Mouse (Mus musculus) layer of hippocampus, adult 9-11 months (tissue): ENCODE results near the gene Pgs1.
A peak's percentile ranks its signal among the peaks of the same experiment; 100 is the strongest.

Source experiments
- DNase-seq: peaks from one replicate; pipeline ENCODE4 v3.0.0; 2022

Gene Pgs1

GRCm38 (mm10) chr11:117963091-117963793, 22.9 kb upstream of the Pgs1 start:
- peak; percentile 96 for DNase-seq

- DNase-seq, result no peak
These were observed 22.2 kb upstream of the Pgs1 start for GRCm38 (mm10) chr11:117963872-117964271.

- no peak for DNase-seq
These were observed 21.8 kb upstream of the Pgs1 start for GRCm38 (mm10) chr11:117964294-117964693.

- DNase-seq, result no peak
These were observed 21.0 kb upstream of the Pgs1 start for GRCm38 (mm10) chr11:117965052-117965451.

GRCm38 (mm10) chr11:117965561-117965981, 20.5 kb upstream of the Pgs1 start:
- no peak for DNase-seq

DNA sequence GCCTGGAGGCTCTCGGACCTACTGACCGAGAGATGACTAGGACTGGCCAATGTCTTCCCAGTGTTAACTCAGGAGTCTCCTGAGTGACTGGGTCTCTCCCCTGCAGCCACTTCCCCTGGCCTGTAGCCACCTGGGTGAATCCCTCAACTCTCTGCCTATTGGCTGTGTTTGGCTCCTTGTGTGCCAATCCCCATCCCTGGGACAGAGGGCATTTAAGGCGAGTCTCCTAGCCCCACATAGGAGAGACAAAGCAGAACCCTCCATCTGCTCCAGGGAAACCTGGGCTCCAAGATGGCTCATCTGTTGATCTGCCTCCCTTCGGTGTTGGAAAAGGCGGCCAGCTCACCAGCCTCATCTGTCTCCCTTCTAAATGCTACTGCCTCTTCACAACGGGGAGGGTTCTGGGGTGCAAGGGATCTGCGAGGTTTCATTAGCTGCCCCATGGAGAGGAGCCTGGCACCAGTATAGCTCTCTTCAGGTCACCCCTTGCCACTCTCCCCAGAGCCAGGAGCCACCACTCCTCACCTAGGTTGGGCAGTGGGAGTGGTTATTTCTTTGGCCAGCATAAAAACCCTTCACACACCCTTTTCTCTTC, 19.5 kb upstream of the Pgs1 start:
- DNase-seq, result no peak

DNA sequence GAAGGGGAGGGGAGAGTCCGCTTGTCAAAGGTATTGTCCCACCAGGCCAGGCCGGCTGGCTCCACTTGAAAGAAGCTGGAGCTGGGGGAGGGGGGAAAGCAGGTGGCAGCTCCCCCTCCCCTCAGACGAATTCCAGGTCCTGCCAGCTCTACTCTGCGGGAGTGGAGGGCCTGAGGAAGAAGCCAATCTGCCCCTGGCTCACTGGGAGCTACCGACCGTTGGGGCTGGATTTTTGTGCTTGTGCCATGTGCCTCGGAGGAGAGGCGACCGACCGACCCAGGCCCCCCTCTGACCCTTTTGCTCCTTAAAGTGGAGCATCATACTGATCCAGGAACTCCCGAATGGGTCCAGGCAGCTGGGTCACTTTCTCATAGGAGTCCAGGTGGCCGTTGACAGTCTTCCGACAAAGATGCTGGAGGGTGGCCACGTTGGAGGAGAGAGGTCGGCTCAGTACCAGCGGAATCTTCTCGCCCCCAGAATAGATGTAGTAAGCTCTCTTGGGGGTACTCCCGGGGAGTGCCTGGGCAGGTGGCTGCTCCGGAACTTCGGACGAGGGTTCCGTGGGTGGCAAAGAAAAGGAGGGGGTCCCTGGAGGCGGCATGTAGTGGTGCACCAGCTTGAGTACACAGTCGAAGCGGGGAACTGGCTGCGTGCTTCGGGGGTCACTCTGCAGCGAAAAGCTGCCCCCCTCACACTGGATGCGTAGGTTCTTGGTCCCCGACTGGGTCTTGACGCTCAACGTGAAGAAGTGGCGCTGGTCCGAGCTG, 18.7 kb upstream of the Pgs1 start:
- peak; percentile 21 for DNase-seq

DNA sequence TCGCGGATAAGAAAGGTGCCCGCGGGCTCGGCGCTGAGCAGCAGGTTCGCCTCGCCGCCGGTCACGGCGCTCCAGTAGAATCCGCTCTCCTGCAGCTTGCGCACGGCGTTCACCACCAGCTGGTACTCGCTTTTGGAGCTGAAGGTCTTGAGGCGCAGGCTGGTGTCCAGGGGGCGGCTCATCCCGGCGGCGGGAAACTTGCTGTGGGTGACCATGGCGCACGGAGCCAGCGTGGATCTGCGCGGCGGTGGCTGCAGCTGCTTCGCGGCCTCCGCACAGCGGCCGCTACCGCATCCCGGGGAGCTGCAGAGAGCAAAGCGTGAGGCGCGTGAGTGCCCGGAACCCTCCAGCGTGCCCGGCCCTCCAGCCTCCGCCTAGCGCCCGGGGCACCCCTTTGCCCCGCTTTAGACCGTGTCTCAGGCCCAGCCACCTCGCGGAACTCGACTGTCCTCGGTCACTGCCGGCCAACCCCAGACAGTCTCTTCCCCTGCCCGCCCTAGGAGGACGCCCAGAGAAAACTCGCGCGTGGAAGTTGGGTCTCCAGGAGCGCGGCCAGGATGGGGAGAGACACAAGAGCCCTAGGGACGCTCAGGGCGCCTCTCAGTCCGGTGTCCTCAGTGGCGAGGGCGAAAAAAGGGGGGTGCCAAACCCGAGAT, 17.9 kb upstream of the Pgs1 start:
- no peak for DNase-seq

GRCm38 (mm10) chr11:117968716-117969099, 17.4 kb upstream of the Pgs1 start:
- no peak for DNase-seq

GRCm38 (mm10) chr11:117969100-117969944, 16.8 kb upstream of the Pgs1 start:
- DNase-seq, result peak; percentile 96

DNA sequence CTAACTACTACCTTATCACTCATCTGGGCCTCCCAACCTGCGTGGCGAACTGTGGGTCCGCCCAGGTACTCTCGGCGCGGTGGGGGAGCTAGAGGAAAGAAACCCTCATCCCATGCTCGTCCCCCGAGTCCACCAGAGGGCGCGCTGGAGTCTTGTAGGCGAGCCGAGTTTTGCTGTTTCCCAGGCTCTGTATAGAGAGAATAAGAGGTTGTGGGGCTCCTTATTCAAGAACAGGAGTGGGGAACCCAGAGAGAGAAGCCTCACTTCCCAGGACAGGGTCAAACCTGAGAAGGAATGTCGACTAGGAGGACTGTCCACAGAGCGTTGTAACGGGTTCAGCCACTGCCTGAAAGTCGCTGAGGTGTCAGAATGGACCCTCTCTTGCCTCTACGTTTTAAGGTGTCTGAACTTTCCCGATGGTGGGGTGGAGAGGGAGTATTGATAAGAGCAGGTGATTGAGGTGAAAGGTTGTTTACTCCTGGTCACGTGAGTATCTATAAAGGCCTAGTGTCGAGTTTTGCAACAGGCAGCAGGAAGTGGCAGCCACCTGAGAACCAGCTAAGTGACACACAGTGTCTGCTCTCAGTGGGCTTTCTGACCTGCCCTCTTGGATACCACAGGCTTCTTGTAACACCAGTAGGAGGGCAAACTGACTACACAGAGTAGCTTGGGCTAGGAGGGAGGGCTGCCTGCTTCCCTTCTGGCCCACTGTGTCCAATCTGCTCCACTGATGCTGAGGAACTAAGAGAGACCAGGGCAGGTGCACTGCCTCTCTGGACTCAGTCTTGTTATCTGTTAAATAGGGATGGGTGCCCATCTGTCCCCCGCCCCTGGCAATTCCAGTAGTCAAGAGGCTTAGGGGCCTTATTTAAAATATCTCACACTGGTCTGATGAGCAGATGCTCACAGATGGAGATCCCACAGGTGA, 15.9 kb upstream of the Pgs1 start, which contains the start of gene Socs3:
TSS of gene Socs3 (minus strand) at position 103 of the 928 bp plus-strand sequence.
- DNase-seq, result peak; percentile 89

- DNase-seq, result no peak
These were observed 15.0 kb upstream of the Pgs1 start for GRCm38 (mm10) chr11:117971100-117971499.

DNA sequence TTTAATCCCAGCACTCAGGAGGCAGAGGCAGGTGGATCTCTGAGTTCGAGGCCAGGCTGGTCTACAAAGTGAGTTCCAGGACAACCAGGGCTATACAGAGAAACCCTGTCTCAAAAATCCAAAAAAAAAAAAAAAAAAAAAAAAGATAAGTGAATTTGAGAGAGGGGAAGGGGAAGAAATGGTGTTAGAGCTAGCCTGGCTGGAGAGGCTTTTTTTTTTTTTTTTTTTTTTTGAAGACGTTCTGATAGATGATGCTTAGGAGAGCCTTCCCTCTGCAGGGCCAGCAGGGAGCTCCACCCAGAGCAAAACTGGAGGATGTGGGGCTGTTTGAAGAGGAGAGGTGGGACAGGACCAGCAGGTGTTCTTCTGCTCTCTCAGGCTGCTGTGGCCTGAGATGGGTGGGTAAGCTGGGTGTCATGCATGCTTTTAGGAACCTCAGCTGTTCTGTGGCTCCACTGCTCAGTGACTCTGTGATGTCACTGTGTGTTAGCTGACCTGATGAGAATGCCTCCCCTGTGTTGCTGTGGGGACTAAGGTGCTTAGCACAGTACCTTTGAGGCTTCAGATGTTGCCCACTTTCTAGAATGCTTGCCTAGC, 14.3 kb upstream of the Pgs1 start:
- DNase-seq, result no peak

DNA sequence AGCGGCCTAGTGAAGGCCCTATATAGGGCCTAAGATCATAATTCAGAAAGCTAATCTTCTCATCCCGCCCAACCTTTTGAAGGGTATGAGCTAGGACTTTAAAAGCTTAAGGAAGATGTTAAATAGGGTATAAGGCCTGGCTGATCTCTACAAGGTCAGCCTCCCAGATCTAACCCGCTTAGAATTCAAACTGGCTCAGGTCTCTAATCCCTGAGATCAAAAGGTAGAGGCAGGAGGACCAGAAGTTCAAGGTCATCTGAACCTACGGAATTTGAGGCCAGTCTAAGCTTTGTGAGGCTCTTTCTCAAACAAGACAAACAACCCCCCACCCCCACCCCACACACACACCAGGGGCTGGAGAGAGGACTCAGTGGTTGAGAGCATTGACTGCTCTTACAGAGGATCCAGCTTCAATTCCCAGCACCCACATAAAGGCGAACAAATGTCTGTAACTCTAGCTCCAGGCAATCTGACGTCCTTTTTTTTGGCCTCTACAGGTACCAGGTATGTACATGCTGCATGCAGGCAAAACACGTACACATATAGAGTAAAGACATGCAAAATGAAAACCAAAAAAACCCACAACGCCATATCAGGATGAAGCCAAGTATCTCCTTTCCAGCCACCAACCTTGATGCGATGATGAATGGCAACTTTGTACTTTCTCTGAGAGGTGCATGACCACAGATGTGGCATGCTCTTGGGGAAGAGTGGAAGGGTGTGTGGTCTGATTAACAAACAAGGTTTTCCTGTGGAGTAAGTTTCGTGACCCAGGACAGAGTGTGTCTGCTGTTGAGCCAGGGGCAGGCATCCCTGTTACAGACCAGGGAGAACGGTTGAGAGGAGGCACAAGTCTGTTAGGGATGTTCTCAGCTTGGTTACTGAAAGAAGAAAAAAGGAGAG, 13.2 kb upstream of the Pgs1 start:
- no peak for DNase-seq

DNA sequence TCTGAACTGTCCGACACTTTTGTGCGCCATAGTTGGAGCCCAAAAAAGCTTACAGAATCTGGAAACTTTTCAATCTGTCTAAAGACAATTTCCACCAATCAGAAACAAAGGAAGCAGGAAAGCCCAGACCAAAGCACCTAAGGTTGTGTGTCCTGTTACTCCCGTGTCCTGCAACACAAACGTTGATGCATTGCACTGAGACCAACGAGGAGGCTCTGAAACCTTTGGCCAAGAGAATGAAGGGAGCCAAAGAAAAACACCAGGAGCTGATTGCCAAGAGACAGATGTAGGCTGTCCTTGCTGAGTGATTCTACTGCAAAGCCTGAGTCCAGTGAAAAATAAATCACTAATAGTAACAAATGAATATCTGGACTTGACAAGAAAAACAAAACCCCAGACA, 12.5 kb upstream of the Pgs1 start:
- DNase-seq, result no peak

DNA sequence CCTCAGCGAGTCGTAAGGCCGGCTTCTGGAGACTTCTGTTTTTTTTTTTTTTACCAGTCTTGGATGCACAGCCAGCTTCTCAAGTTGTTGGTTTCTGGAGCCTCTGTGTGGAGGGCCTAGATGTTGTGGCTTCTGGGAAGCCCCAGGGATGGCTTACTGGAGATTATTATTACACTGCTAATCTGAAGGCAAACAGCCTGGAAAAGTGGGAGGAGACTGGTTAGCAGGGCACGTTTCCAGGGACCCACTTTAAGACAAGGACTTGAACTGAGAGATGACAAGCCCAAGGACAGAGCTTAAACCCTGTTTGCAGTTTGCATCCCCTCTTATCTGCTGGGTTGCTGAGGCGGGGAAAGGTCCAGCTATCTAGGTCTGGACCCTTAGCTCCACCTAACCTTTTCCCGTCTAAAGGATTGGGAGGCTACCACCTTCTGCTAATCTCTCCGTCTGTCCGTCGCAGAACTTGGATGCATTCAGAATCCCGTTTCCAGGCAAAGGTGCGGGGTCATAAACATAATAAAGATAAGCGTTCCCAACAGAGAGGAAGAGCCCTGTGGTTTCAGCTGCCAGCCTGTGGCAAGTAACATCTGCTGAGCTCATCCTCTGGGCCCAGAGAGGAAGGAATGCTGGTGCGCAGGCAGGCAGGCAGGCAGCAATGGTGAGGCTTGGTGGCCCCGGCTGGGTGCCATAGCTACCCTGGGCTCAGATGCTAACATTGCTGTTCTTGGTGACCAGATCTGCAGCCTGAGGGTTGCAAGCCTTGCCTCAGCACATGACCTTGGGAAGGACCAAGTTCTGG, 11.6 kb upstream of the Pgs1 start:
- DNase-seq, result no peak

DNA sequence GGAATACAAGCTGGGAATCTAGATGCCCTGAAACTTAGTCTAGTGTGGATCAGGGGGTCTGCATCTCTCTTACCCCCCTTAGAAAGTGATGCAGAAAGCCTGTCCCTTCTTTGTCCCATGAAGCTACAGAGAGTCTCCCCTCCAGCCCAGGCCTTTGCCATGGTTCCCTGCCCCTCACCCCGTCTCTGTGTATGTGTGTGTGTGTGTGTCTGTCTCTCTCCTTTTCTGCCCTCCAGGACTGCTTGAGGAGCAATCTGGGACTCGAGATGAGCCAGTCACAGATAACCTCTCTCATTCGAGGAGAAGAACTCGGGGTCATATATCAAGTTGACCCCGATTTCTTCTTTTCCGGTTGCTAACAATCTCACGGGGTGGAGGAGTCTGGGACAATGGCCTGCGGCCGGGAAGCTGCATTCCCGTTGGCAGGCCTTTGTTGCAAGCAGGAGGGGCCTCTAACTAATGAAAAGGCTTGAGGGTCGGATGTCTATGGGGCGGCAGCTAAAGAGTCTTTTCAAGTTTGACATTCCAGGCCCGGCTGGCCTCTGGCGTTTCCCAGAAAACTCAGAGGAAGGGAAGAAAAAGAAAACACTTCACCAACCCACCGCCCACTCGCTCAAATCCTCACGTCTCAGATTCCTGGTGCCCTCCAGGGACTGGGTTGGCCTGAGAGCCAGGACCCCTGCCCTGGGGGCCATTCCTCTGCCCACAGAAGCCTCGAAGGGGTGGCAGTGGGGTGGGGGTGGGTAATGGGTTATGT, 10.7 kb upstream of the Pgs1 start:
- no peak for DNase-seq

DNA sequence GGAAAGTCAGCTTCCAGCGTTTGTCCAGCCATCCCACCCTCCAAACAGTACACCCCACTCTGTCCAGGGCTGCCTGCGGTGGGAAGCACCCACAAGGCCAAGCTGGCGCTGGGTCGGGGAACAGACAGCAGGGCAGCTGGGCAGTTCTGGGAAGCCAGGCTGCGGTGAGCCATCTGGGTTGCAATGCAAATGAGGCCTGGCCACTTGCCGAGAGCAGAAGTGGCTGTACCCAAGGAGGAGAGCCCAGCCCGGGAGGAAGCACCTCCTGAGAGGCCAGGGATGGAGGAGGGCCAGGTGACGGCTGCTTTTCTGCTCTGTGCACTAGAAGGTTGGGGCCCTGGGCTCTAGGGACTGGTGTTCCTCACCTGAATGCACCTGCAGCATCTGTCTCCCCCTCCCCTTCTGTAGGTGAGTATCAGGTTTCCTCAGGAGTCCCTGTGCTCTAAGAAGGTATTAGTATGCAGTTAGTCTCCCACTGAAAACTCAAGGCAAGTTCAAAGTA, 10.0 kb upstream of the Pgs1 start:
- DNase-seq, result peak; percentile 77
